Mouse (Mus musculus) natural killer cell, adult 2 months (primary cell): ENCODE measurements around the gene Hikeshi.
A peak's percentile ranks its signal among the peaks of the same experiment; 100 is the strongest.

ENCODE experiments used
- DNase-seq, 2 experiments: peaks; one replicate each; pipeline ENCODE4 v3.0.0; 2022; ENCODE audit warnings: low spot score in 2 of 2

Gene Hikeshi

GRCm38 (mm10) chr7:89940571-89941463 lies at the start of gene Hikeshi:
Gene Hikeshi (minus strand): TSS chr7:89941204.
- peak; percentile 94 for DNase-seq

DNA sequence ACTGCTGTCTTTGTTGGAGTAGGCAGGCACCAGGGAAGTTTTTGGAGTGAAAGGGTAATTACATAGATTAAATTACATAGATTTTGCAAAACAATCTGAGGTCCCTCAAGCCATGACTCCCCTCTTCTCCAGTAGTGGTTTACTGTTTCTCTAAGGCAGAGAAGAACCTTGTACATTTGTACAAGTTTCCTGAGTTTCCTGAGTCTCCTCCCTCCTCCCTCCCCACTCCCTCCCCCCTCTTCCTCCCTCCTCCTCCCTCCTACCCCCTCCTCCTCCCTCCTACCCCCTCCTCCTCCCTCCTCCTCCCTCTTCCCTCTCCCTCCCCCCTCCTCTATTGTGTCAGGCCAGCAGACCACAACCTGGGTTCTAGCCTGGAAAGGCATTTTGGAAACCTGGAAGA lies 43.4 kb upstream of the Hikeshi start:
- no peak for DNase-seq

- no peak for DNase-seq
These were observed 42.4 kb upstream of the Hikeshi start for GRCm38 (mm10) chr7:89983441-89983840.

DNA sequence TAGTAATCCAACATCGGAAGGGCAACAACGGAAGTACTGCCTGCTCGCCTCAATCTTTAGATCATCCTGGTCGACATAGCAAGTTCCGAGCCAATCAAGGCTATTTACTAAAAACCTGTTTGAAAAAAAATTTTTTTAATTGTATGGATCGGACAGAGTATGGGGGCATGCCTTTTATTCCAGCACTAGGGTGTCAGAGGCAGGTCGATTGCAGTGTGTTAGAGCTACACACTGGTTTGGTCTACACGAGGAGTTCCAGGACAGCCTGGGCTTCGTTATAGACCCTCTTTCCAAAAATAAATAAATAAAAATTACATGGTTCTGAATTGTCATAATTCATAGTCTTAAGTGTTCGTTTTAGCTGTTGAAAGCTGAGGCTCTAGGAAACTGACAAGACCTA lies 40.6 kb upstream of the Hikeshi start:
- DNase-seq: no peak

DNA sequence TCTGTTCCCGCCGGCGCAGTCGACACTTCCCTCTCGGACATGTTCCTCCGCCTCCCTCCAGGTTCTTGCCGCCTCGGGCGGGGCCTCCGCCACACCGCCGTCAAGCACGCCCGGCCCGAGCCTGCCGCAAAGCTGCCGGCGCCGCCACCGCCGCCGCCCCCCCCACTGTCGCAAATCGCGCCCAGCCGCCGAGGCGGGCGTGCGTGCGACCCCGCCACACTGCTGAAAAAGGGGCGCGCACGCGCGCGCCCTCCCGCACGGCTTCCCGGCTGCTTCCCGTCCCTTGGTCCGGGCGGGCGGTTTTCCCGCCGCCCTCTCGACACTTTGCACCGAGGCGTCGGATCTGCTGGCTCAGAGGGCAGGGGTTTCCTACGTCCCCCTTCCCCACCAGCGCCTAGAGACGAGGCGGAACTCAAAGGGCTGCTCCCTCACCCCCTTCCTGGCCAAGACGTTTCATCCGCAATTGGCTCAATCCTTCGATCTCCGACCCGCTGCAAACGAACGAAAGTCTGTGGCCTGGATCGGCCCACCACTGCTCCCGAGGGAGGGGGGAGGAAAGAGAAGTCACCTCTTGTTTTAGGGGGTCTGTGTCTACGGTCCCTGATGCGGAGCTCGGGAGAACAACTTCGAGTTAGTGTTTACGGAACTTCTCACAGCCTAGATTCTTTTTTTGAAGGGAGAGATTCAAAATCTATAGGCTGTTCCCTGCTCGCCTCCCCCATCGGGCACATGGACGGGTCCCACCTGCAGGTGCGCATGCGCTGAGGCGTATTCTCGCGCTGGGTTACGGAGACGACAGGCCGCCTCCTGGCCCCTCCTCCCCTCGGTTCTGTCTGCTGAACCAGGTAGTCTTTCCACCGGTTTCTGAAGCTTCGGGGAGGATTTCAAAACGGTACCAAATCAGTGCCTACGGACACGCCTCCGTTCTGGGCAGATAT lies 39.8 kb upstream of the Hikeshi start, which contains the start of gene Eed:
Eed (minus strand) TSS at position 499 of the 938 bp plus-strand sequence.
- peak; percentile 94 to 95 for DNase-seq

GRCm38 (mm10) chr7:89980133-89980484 lies 39.1 kb upstream of the Hikeshi start:
- DNase-seq: no peak

- DNase-seq: peak in 1 of 2 experiments; percentile 9
These were observed 38.6 kb upstream of the Hikeshi start for GRCm38 (mm10) chr7:89979432-89980130.

- DNase-seq: no peak
These were observed 35.8 kb upstream of the Hikeshi start for GRCm38 (mm10) chr7:89976796-89977195.

DNA sequence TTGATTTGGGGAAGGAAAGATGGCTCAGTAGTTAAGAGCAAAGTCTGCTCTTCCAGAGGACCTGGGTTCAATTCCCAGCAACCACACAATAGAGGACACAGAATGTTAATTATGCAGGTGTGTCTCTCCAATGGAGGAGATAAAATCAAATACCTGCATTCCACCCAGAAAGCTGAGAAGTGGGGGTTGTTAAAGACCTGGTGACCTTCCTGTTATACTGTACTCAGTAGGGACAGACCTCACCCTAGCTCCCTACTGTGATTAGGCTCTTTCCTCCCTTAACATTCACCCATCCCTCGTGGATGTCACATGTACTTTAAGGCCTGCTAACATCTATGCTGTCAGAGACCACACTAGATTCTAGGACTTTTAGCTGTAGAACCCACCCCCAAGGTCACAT lies 34.6 kb upstream of the Hikeshi start:
- DNase-seq: no peak

- DNase-seq: no peak
These were observed 26.2 kb upstream of the Hikeshi start for GRCm38 (mm10) chr7:89967235-89967634.

GRCm38 (mm10) chr7:89966771-89967170 lies 25.8 kb upstream of the Hikeshi start:
- no peak for DNase-seq

DNA sequence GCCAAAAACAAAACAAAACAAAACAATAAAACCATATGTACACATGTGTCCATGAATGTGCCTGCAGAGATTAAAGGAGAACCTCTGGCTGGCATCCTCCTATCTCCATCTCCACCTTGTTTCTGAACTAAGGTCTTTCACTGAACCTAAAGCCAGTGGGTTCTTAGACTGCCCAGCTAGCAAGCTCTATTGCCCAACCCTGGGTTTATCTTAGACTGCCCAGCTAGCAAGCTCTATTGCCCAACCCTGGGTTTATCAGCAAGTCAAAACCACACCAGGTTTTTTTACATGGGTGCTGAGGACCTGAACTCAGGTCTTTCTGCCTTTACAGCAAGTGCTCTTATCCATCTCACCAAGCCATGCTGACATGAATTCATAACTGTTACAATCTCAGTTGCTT lies 22.1 kb upstream of the Hikeshi start:
- DNase-seq: no peak

- no peak for DNase-seq
These were observed 16.3 kb upstream of the Hikeshi start for GRCm38 (mm10) chr7:89957300-89957699.

- no peak for DNase-seq
These were observed 13.3 kb upstream of the Hikeshi start for GRCm38 (mm10) chr7:89954261-89954660.

GRCm38 (mm10) chr7:89949403-89949802 lies 8.4 kb upstream of the Hikeshi start:
- DNase-seq: no peak

DNA sequence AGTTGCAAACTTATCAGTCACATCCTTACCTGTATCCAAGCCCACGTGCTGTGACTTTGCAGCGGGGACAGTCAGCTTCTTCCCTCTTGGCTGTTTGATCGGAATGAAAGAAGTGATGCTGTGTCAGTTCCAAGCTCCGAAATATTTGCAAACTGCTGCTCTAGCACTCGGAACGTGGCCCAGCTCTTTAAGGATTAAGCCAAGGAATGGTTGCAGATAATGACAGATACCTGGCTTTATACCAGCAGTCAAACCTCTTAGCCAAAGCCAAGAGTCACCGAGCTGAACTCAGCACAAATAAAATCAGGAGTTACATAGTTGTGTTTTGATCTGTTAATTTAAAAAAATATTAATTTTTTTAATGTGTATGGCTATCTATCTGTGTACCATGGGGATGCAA lies 7.0 kb upstream of the Hikeshi start:
- DNase-seq: no peak

GRCm38 (mm10) chr7:89939497-89940353 lies 1.3 kb downstream of the Hikeshi start:
- DNase-seq: no peak

DNA sequence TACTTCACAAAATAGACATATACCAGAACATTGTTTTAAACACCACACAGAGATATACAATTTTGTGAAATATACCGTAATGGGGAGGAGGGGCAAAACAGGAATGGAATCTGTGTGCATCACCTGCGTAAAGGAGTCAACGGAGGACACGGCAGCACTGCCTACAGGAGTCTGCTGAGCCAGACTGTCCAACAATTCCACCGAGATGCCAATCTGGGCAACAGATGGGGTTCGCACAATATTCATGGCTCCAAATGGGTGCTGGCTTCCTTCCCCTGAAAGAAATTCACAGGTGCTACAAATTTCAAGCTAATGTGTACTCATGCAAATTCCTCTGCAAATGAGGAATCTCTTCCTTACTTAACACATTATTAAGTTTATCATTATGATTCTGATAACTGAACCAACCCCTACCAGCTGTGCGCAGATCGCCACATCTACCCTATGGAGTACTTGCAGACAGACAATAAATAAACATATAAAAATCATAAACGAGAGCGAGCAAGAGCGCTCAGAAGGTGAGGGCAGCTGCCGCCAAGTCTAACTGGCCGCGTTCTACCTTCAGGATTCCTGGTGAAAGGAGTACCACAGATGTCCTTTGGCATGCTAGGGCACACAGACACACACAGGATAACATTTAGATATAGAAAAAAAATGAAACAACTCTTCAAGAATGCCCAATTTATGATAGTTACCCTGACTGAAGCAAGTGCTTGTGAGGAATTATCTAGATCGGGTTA lies 17.4 kb downstream of the Hikeshi start:
- no peak for DNase-seq

DNA sequence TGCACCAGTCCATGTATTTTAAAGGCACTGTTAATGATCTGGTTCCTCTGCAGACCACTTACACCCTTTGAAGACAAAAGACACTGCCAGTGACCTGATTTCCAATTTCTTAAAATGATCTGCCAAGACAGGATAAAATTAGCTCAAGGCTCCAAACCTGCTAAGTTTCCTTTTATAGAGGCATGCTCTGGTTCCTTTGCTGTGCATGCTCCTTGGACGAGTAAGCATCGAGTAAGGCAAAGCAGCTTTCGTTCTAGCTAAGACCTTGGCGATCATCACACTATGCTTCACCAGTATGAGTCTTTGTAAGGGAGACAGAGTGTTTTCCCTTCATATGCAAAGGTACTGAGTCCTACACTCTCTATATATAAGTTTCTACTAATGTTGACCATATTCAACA lies 23.2 kb downstream of the Hikeshi start:
- DNase-seq: no peak

DNA sequence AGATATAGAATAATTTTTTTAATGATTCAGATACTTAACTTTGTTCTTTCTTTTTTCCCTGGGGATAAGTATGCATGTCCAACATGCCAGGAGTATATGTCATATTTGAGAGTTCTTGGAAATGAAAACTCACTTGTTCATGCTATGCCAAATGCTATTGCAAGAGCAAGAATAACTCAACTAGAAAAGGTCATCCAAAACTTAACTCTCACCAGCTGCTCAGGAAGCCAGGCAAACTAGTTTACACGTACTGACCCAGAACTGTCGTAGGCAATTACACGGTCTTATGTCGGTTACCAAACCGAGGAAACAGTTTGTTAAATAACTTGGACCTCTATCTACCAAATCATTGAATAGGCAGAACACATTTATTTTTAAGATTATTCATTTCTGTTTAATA lies 24.3 kb downstream of the Hikeshi start:
- no peak for DNase-seq
